Mouse (Mus musculus) hematopoietic stem cell, adult 5-6 weeks (primary cell): ENCODE data around the gene Gpr107. TPM values are rescaled to one million over a fixed set of nuclear protein-coding genes. Genes with fewer than 3 reads are reported as not detected.
"Not testable (repeated sequence)": the region's sequence is repeated elsewhere in the genome, so short reads cannot be mapped to it uniquely, and the experiment has no call there.

ENCODE experiments used
- ATAC-seq, 2 experiments: fragments of 125-278 bp in 1 of 2; replicated peaks in 1 of 2; 2 replicates each; pipeline ENCODE4 v1.8.0; 2016 to 2017; ENCODE audit warnings: inconsistent platforms in 2 of 2, mild to moderate bottlenecking in 2 of 2, moderate number of reproducible peaks in 2 of 2, low read depth in 1 of 2, moderate TSS enrichment in 1 of 2; ENCODE audit not compliant: low FRiP score in 2 of 2, poor library complexity in 2 of 2, severe bottlenecking in 2 of 2, insufficient read depth in 1 of 2, low TSS enrichment in 1 of 2
- total RNA-seq: library from RNA; stranded (forward); fragments of 172-1452, 232-1000 nt; gene quantifications from 2 replicates; pipeline ENCODE4 v1.2.3, GENCODE M21; 2017

Gene Gpr107
- total RNA-seq, 1 experiment from 2014 or later, result 11.8 TPM

GRCm38 (mm10) chr2:31141867-31142454 is 10.2 kb upstream of the Gpr107 start, which contains the start of gene Fnbp1:
Gene Fnbp1 (minus strand): TSS chr2:31142008.
- ATAC-seq, result peak; percentile 50 to 82

- ATAC-seq, result no peak
Measured at GRCm38 (mm10) chr2:31142505-31142904, 9.6 kb upstream of the Gpr107 start.

DNA sequence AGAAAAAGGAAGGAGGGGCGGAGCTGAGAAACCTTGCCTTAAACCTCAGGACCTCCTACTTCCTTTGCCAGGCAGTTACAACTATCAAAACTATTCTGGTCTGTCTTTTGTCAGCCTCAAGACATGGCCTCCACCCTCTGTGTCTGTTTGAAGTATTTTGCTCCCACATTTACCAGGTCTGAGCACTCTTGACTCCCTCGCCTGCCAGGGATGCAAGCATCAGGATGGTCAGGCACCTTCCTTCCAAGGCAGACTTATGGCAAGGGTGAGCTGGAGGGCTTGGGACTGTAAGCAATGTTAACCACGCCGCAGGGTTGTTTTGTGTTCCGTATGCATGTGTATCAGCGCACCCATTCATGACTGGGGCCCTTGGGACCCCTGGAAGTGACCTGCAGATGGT is 8.8 kb upstream of the Gpr107 start:
- ATAC-seq, result peak; percentile 54 to 57; a peak in 3 of 4 replicates

- ATAC-seq, result no peak
Measured at GRCm38 (mm10) chr2:31143768-31144695, 8.1 kb upstream of the Gpr107 start.

DNA sequence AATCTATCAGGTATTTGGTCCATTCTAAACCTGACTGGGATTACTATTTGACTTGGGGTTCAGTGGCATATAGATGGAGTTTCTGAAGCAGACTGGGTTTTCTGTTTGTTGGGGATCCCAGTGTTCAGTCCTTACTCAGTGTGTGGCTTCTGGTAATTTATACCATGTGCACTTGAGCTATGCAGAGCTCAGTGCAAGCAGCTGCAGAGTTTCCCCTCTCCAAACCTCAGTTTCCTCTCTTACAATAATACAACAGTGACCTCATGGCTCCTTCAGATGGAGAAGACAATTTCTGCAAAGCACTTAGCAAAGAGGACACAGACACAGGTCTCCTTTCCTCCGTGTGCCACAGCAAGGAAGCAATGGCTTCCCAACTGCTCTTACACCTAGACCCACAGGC is 7.2 kb upstream of the Gpr107 start:
- peak in 1 of 2 experiments; percentile 51; a peak in 1 of 4 replicates for ATAC-seq

- no peak for ATAC-seq
Measured at GRCm38 (mm10) chr2:31147054-31147453, 5.1 kb upstream of the Gpr107 start.

GRCm38 (mm10) chr2:31150762-31151161 is 1.4 kb upstream of the Gpr107 start:
- no peak for ATAC-seq

- no peak for ATAC-seq
Measured at GRCm38 (mm10) chr2:31156846-31157245, 4.7 kb downstream of the Gpr107 start.

DNA sequence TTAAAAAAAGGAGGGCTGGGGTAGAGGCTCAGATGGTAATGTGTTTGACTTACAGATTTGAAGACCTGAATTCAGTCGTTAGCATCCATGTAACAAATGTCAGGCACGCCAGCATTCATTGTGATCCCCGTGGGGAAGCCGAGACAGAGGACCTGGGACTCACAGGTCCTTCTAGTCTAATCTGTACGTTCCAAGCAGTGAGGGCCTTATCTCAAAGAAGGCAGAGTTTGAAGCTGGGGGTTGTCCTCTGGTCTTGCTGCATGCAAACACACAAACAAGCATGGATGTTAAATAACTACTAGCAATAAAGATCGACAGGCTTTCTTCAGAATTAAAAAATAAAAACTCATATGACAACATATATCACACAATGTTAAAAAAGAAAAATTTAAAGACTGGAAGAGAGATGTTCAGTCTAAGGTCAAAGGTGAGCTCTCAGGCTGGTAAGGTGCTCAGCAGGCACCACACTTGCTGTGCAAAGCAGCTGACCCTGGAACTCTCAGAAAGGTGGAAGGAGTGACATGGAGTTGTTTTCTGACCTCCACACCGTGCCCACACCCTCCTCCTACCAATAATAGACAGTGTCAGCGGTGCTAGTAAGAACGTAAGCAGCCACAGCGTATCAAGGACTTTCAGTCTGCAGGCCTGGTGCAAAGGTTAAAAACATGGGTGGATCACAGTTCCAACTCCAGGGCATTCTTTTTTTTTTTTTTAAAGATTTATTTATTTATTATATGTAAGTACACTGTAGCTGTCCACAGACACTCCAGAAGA is 8.2 kb downstream of the Gpr107 start:
- ATAC-seq, result no peak

DNA sequence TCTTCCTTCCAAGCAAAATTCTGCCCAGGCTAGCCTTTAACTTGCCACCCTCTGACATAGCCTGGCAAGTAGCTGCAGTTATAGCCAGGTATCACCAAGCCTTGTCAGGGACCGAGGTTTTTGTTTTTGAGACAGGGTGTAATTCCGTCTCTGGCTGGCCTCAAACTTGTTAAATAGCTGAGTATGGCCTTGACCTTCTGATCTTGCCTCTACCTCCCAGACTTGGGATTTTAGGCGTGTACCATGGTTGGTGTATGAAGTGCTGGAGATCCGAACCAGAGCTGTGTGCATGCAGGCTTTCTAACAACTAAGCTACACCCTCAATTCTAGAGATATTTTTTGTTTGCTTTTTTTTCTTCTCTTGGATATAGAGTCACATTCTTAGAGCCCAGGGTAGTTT is 9.5 kb downstream of the Gpr107 start:
- ATAC-seq, result no peak

DNA sequence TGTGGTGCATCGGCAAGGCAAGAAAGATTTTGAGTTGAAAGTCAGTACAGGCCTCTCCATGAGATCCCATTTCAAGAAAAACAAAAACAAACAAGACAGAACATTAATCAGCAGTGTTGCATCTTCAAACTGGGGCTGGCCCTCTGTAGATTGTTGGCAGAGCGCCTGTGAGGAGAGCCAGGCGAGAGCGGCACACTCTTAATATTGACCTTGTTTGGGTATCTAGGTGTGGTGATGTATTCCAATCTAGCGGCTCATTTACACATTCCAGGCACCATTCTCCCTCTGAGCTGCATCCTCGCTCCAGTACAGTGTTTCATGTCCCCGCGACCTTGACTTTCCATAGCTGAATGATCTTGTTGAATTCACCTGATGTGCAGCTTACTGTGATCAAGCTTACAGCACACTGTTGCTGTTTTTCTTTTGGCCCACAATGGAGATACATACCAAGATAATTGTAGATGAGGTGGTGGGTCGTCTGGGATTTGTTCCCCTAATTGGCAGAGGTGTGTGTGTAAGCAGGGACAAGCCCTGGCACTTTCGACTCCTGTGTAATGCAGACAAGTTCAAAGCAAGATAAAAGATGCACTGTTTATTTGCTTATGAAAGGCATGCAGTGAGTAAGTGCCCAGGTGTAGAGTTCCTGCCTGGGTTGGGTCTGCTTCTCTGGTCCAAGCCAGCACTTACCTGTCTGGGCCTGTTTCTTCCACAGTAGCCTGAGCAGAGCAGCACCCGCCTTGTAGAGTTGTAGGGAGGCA is 11.4 kb downstream of the Gpr107 start:
- no peak for ATAC-seq

- ATAC-seq, result no peak
Measured at GRCm38 (mm10) chr2:31164841-31165455, 12.8 kb downstream of the Gpr107 start.

DNA sequence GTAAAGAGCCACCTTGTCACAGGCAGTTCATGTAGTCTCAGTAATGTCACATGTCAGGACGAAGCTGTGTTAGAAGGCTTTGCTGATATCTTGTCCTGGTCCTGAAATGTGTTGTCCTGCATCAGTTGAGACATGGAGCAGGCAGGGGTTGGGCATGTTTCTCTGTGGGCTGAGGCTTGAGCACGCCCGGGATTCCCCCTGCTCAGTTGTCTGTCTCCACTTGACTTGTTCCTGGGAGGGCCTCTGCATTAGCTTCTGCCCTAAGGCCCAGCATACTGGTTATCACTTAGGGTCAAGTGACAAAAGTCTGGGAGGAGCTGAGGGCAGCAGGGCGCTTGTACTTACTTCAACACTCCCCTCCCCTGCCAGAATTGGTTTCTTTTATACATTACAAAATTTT is 13.4 kb downstream of the Gpr107 start:
- no peak for ATAC-seq

GRCm38 (mm10) chr2:31167571-31167970 is 15.5 kb downstream of the Gpr107 start:
- ATAC-seq, result not testable (repeated sequence)

- no peak for ATAC-seq
Measured at GRCm38 (mm10) chr2:31169001-31169400, 16.9 kb downstream of the Gpr107 start.

- ATAC-seq, result no peak
Measured at GRCm38 (mm10) chr2:31170164-31170563, 18.0 kb downstream of the Gpr107 start.

- peak; percentile 78 to 88 for ATAC-seq
Measured at GRCm38 (mm10) chr2:31172001-31172400, 19.9 kb downstream of the Gpr107 start.
